Mouse (Mus musculus): ENCODE measurements at regions not wholly inside any gene's neighbourhood (a gene's known extent, or its start where the extent isn't known, plus 50 kb on each side); places are given as distances from the start of the nearest gene placed in this dataset.

- no peak for TF ChIP-seq GATA1 (IDR thresholded peaks at IDR 0.05; ENCODE audit: borderline replicate concordance, low read length)
- TF ChIP-seq FLI1 (IDR thresholded peaks at IDR 0.05; ENCODE audit: low read length): no peak
Observed at GRCm38 (mm10) chr19:15371682-15372081, 575.5 kb downstream of the Psat1 start.

All from megakaryocyte, embryonic 14.5 days (primary cell).